Mouse (Mus musculus) intestine, embryonic 16.5 days (tissue): ENCODE measurements around the gene Miga2. TPM values are rescaled to one million over a fixed set of nuclear protein-coding genes. Genes with fewer than 3 reads are reported as not detected.
A peak's percentile ranks its signal among the peaks of the same experiment; 100 is the strongest.

Experiments used
- ATAC-seq: fragments of 200-750 bp; cut with Nextera tagmentation; 2 replicates; pipeline ENCODE4 v1.8.0; 2017; ENCODE audit warnings: moderate TSS enrichment, moderate library complexity
- H3K27ac ChIP-seq: fragments of 300-500 bp; sonication (generic); 2 replicates; pipeline ENCODE4 v1.5.1; 2014; ENCODE audit warnings: mild to moderate bottlenecking, low read length
- H3K27me3 ChIP-seq: fragments of 300-500 bp; sonication (generic); replicated peaks from 2 replicates; pipeline ENCODE4 v1.6.1; 2014; ENCODE audit warnings: low read length, control low read depth, mixed read lengths; ENCODE audit not compliant: control insufficient read depth, insufficient read depth
- H3K36me3 ChIP-seq: fragments of 300-500 bp; sonication (generic); 2 replicates; pipeline ENCODE4 v1.6.1; 2014; ENCODE audit warnings: low read length, control low read depth; ENCODE audit not compliant: control insufficient read depth, insufficient read depth
- H3K4me1 ChIP-seq: fragments of 300-500 bp; sonication (generic); 2 replicates; pipeline ENCODE4 v1.6.1; 2014; ENCODE audit warnings: low read length, control low read depth, mixed read lengths; ENCODE audit not compliant: control insufficient read depth, insufficient read depth
- H3K4me2 ChIP-seq: fragments of 300-500 bp; sonication (generic); 2 replicates; pipeline ENCODE4 v1.6.1; 2014; ENCODE audit warnings: low read depth, low read length, control low read depth
- H3K4me3 ChIP-seq: fragments of 300-500 bp; sonication (generic); 2 replicates; pipeline ENCODE4 v1.5.1; 2014; ENCODE audit warnings: mild to moderate bottlenecking, low read length
- H3K9ac ChIP-seq: fragments of 300-500 bp; sonication (generic); 2 replicates; pipeline ENCODE4 v1.6.1; 2014; ENCODE audit warnings: low read depth, low read length
- H3K9me3 ChIP-seq: fragments of 300-500 bp; sonication (generic); 2 replicates; pipeline ENCODE4 v1.6.1; 2016; ENCODE audit warnings: low read length, control low read depth; ENCODE audit not compliant: control insufficient read depth
- WGBS: fragments of 180-500 bp; shearing (Covaris S2); extraction: QIAGEN DNeasy Blood & Tissue Kit; methylation state at CpG from one replicate; pipeline ENCODE4 v1.1.7; 2014; 5-methylcytosine and 5-hydroxymethylcytosine counted together
- polyA plus RNA-seq: library from polyadenylated mRNA; unstranded; fragments of >200 nt; fragmentation: Nextera tagmentation; extraction: Ambion mirVana; gene quantifications from 2 replicates; pipeline ENCODE4 v1.2.1, GENCODE M21; 2015

The Miga2 gene
- 23.1 and 24.7 TPM in 2 replicates for polyA plus RNA-seq

GRCm38 (mm10) chr2:30363773-30364650 lies at the start of gene Miga2:
Gene Miga2 (plus strand): TSS chr2:30364233.
- H3K4me1 ChIP-seq, result peaks cover 17% of the 10 kb centered on the region
- H3K27me3 ChIP-seq, result no peaks in the 10 kb centered on the region
- H3K9me3 ChIP-seq, result no peaks in the 10 kb centered on the region
- peak within 1 kb of the TSS; percentile 83 for H3K9ac ChIP-seq
- H3K4me3 ChIP-seq, result peak within 1 kb of the TSS; percentile 94
- peak within 1 kb of the TSS; percentile 86 for H3K4me2 ChIP-seq
- H3K27ac ChIP-seq, result peak within 1 kb of the TSS; percentile 78
- WGBS, result under 1% methylated on average over 54 of the region's 54 CpGs
- H3K36me3 ChIP-seq, result peaks cover 6% of the 10 kb centered on the region; the same call in 1 of the 2 replicates
- peak; percentile 98 for ATAC-seq

- Histone ChIP-seq H3K9me3 (no peaks in the 10 kb centered on the region), H3K36me3 (peaks cover 16% of the 10 kb centered on the region), H3K27me3 (no peaks in the 10 kb centered on the region), H3K9ac (no peak overlapping the region), H3K4me2 (no peak overlapping the region), H3K27ac (no peak overlapping the region), H3K4me3 (no peak overlapping the region), H3K4me1 (no peaks in the 10 kb centered on the region)
- no peak for ATAC-seq
- WGBS, result 96% methylated on average over 4 of the region's 4 CpGs
Observed at GRCm38 (mm10) chr2:30316136-30316535, 47.9 kb upstream of the Miga2 start.

- 91% methylated on average over 5 of the region's 5 CpGs for WGBS
- H3K9ac ChIP-seq, result no peak overlapping the region
- no peak for ATAC-seq
- H3K4me1 ChIP-seq, result no peaks in the 10 kb centered on the region
- no peaks in the 10 kb centered on the region for H3K27me3 ChIP-seq
- H3K9me3 ChIP-seq, result no peaks in the 10 kb centered on the region
- peaks cover 22% of the 10 kb centered on the region for H3K36me3 ChIP-seq
- H3K4me2 ChIP-seq, result no peak overlapping the region
- H3K4me3 ChIP-seq, result no peak overlapping the region
- no peak overlapping the region for H3K27ac ChIP-seq
Observed at GRCm38 (mm10) chr2:30316955-30317354, 47.1 kb upstream of the Miga2 start.

- H3K36me3 ChIP-seq, result peaks cover 24% of the 10 kb centered on the region
- H3K27me3 ChIP-seq, result no peaks in the 10 kb centered on the region
- H3K27ac ChIP-seq, result no peak overlapping the region
- ATAC-seq, result peak; percentile 55
- WGBS, result 69% methylated on average over 4 of the region's 4 CpGs
- no peaks in the 10 kb centered on the region for H3K9me3 ChIP-seq
- H3K9ac ChIP-seq, result no peak overlapping the region
- no peaks in the 10 kb centered on the region for H3K4me1 ChIP-seq
- no peak overlapping the region for H3K4me2 ChIP-seq
- H3K4me3 ChIP-seq, result no peak overlapping the region
Observed at GRCm38 (mm10) chr2:30319260-30319659, 44.8 kb upstream of the Miga2 start.

- H3K4me1 ChIP-seq, result no peaks in the 10 kb centered on the region
- WGBS, result 89% methylated on average over 7 of the region's 7 CpGs
- H3K27me3 ChIP-seq, result no peaks in the 10 kb centered on the region
- H3K4me3 ChIP-seq, result no peak overlapping the region
- H3K9me3 ChIP-seq, result no peaks in the 10 kb centered on the region
- H3K36me3 ChIP-seq, result peaks cover 25% of the 10 kb centered on the region
- H3K27ac ChIP-seq, result no peak overlapping the region
- H3K9ac ChIP-seq, result no peak overlapping the region
- ATAC-seq, result no peak
- no peak overlapping the region for H3K4me2 ChIP-seq
Observed at GRCm38 (mm10) chr2:30323111-30323510, 40.9 kb upstream of the Miga2 start.

- Histone ChIP-seq H3K27me3 (no peaks in the 10 kb centered on the region), H3K4me1 (no peaks in the 10 kb centered on the region), H3K9ac (no peak overlapping the region), H3K9me3 (no peaks in the 10 kb centered on the region), H3K4me3 (no peak overlapping the region), H3K36me3 (peaks cover 27% of the 10 kb centered on the region), H3K4me2 (no peak overlapping the region), H3K27ac (no peak overlapping the region)
- 91% methylated on average over 5 of the region's 5 CpGs for WGBS
- no peak for ATAC-seq
Observed at GRCm38 (mm10) chr2:30325296-30325695, 38.7 kb upstream of the Miga2 start.

GRCm38 (mm10) chr2:30327276-30327675 lies 36.8 kb upstream of the Miga2 start:
- H3K4me3 ChIP-seq, result no peak overlapping the region
- H3K27me3 ChIP-seq, result no peaks in the 10 kb centered on the region
- no peak overlapping the region for H3K4me2 ChIP-seq
- H3K9me3 ChIP-seq, result no peaks in the 10 kb centered on the region
- no peaks in the 10 kb centered on the region for H3K4me1 ChIP-seq
- no peak for ATAC-seq
- H3K9ac ChIP-seq, result no peak overlapping the region
- peaks cover 23% of the 10 kb centered on the region for H3K36me3 ChIP-seq
- 87% methylated on average over 7 of the region's 7 CpGs for WGBS
- no peak overlapping the region for H3K27ac ChIP-seq

- 86% methylated on average over 3 of the region's 3 CpGs for WGBS
- H3K36me3 ChIP-seq, result peaks cover 28% of the 10 kb centered on the region
Observed at GRCm38 (mm10) chr2:30328791-30329190, 35.2 kb upstream of the Miga2 start.

GRCm38 (mm10) chr2:30335324-30335723 lies 28.7 kb upstream of the Miga2 start:
- Histone ChIP-seq H3K9me3 (no peaks in the 10 kb centered on the region), H3K27ac (no peak overlapping the region)
- WGBS, result 96% methylated on average over 2 of the region's 2 CpGs

More at GRCm38 (mm10) chr2:30328791-30329190, 35.2 kb upstream of the Miga2 start:
- no peak for ATAC-seq
- H3K9me3 ChIP-seq, result no peaks in the 10 kb centered on the region
- H3K27ac ChIP-seq, result no peak overlapping the region
- H3K27me3 ChIP-seq, result no peaks in the 10 kb centered on the region
- no peak overlapping the region for H3K9ac ChIP-seq
- no peaks in the 10 kb centered on the region for H3K4me1 ChIP-seq
- H3K4me2 ChIP-seq, result no peak overlapping the region
- H3K4me3 ChIP-seq, result no peak overlapping the region

More at GRCm38 (mm10) chr2:30335324-30335723, 28.7 kb upstream of the Miga2 start:
- Histone ChIP-seq H3K9ac (no peak overlapping the region), H3K4me1 (no peaks in the 10 kb centered on the region), H3K4me2 (no peak overlapping the region), H3K27me3 (no peaks in the 10 kb centered on the region), H3K4me3 (no peak overlapping the region), H3K36me3 (peaks cover 44% of the 10 kb centered on the region)
- no peak for ATAC-seq
